Mouse (Mus musculus): ENCODE measurements at regions not wholly inside any gene's neighbourhood (a gene's known extent, or its start where the extent isn't known, plus 50 kb on each side); places are given as distances from the start of the nearest gene placed in this dataset.

- Histone ChIP-seq H3K36me3 (ENCODE audit: control insufficient read depth, insufficient read depth, low read length) (no peaks in the 10 kb centered on the region), H3K9ac (ENCODE audit: low read length) (no peak overlapping the region), H3K27me3 (ENCODE audit: control insufficient read depth, insufficient read depth, low read length) (no peaks in the 10 kb centered on the region), H3K4me1 (ENCODE audit: control insufficient read depth, insufficient read depth, low read length) (no peaks in the 10 kb centered on the region), H3K4me3 (ENCODE audit: low read depth, low read length) (no peak overlapping the region), H3K4me2 (ENCODE audit: low read depth, severe bottlenecking) (no peak overlapping the region), H3K27ac (replicated peaks; ENCODE audit: low read depth, low read length) (no peak overlapping the region), H3K9me3 (ENCODE audit: control insufficient read depth, low read length) (no peaks in the 10 kb centered on the region; the same call in 1 of the 2 replicates)
- ATAC-seq (ENCODE audit: insufficient number of reproducible peaks, low FRiP score, low TSS enrichment, low read depth), result no peak
- DNase-seq (ENCODE audit: low spot score), result no peak
- WGBS, result 67% methylated on average over 1 of the region's 2 CpGs
Observed at GRCm38 (mm10) chr1:153988297-153988696, 88.3 kb upstream of the Teddm2 start.

GRCm38 (mm10) chr1:153990651-153991435 lies 90.8 kb upstream of the Teddm2 start:
- Histone ChIP-seq H3K27ac (replicated peaks; ENCODE audit: low read depth, low read length) (no peak overlapping the region), H3K9ac (ENCODE audit: low read length) (no peak overlapping the region), H3K27me3 (ENCODE audit: control insufficient read depth, insufficient read depth, low read length) (no peaks in the 10 kb centered on the region), H3K9me3 (ENCODE audit: control insufficient read depth, low read length) (no peaks in the 10 kb centered on the region; the same call in 1 of the 2 replicates), H3K36me3 (ENCODE audit: control insufficient read depth, insufficient read depth, low read length) (no peaks in the 10 kb centered on the region), H3K4me2 (ENCODE audit: low read depth, severe bottlenecking) (no peak overlapping the region), H3K4me3 (ENCODE audit: low read depth, low read length) (no peak overlapping the region), H3K4me1 (ENCODE audit: control insufficient read depth, insufficient read depth, low read length) (no peaks in the 10 kb centered on the region)
- DNase-seq (ENCODE audit: low spot score) (no peak), ATAC-seq (ENCODE audit: insufficient number of reproducible peaks, low FRiP score, low TSS enrichment, low read depth) (no peak)
- WGBS, result 84% methylated on average over 11 of the region's 11 CpGs

- H3K4me2 ChIP-seq (ENCODE audit: low read depth, severe bottlenecking), result no peak overlapping the region
- H3K27ac ChIP-seq (replicated peaks; ENCODE audit: low read depth, low read length), result no peak overlapping the region
- WGBS, result 73% methylated on average over 2 of the region's 3 CpGs
- H3K9ac ChIP-seq (ENCODE audit: low read length), result no peak overlapping the region
- no peaks in the 10 kb centered on the region for H3K27me3 ChIP-seq (ENCODE audit: control insufficient read depth, insufficient read depth, low read length)
- no peak overlapping the region for H3K4me3 ChIP-seq (ENCODE audit: low read depth, low read length)
- ATAC-seq (ENCODE audit: insufficient number of reproducible peaks, low FRiP score, low TSS enrichment, low read depth) (no peak), DNase-seq (ENCODE audit: low spot score) (no peak)
- H3K4me1 ChIP-seq (ENCODE audit: control insufficient read depth, insufficient read depth, low read length), result no peaks in the 10 kb centered on the region
- no peaks in the 10 kb centered on the region; the same call in 1 of the 2 replicates for H3K9me3 ChIP-seq (ENCODE audit: control insufficient read depth, low read length)
- no peaks in the 10 kb centered on the region for H3K36me3 ChIP-seq (ENCODE audit: control insufficient read depth, insufficient read depth, low read length)
Observed at GRCm38 (mm10) chr1:153992466-153992865, 92.4 kb upstream of the Teddm2 start.

GRCm38 (mm10) chr1:153994871-153995270 lies 94.8 kb upstream of the Teddm2 start:
- H3K4me3 ChIP-seq (ENCODE audit: low read depth, low read length), result no peak overlapping the region
- H3K4me1 ChIP-seq (ENCODE audit: control insufficient read depth, insufficient read depth, low read length), result no peaks in the 10 kb centered on the region
- no peak for ATAC-seq (ENCODE audit: insufficient number of reproducible peaks, low FRiP score, low TSS enrichment, low read depth)
- H3K27ac ChIP-seq (replicated peaks; ENCODE audit: low read depth, low read length), result no peak overlapping the region
- no peaks in the 10 kb centered on the region for H3K36me3 ChIP-seq (ENCODE audit: control insufficient read depth, insufficient read depth, low read length)
- H3K27me3 ChIP-seq (ENCODE audit: control insufficient read depth, insufficient read depth, low read length), result no peaks in the 10 kb centered on the region
- H3K9ac ChIP-seq (ENCODE audit: low read length), result no peak overlapping the region
- H3K9me3 ChIP-seq (ENCODE audit: control insufficient read depth, low read length), result no peaks in the 10 kb centered on the region
- H3K4me2 ChIP-seq (ENCODE audit: low read depth, severe bottlenecking), result no peak overlapping the region
- 91% methylated on average over 4 of the region's 4 CpGs for WGBS
- DNase-seq (ENCODE audit: low spot score), result no peak

- H3K9ac ChIP-seq (ENCODE audit: low read length), result no peak overlapping the region
- 76% methylated on average over 15 of the region's 15 CpGs for WGBS
- no peaks in the 10 kb centered on the region for H3K27me3 ChIP-seq (ENCODE audit: control insufficient read depth, insufficient read depth, low read length)
- no peaks in the 10 kb centered on the region for H3K36me3 ChIP-seq (ENCODE audit: control insufficient read depth, insufficient read depth, low read length)
- no peaks in the 10 kb centered on the region for H3K9me3 ChIP-seq (ENCODE audit: control insufficient read depth, low read length)
- no peak overlapping the region for H3K4me3 ChIP-seq (ENCODE audit: low read depth, low read length)
- ATAC-seq (ENCODE audit: insufficient number of reproducible peaks, low FRiP score, low TSS enrichment, low read depth), result no peak
- DNase-seq (ENCODE audit: low spot score), result no peak
- no peak overlapping the region for H3K27ac ChIP-seq (replicated peaks; ENCODE audit: low read depth, low read length)
- no peak overlapping the region for H3K4me2 ChIP-seq (ENCODE audit: low read depth, severe bottlenecking)
- no peaks in the 10 kb centered on the region for H3K4me1 ChIP-seq (ENCODE audit: control insufficient read depth, insufficient read depth, low read length)
Observed at GRCm38 (mm10) chr1:153997201-153998181, 97.5 kb upstream of the Teddm2 start.

GRCm38 (mm10) chr1:153999776-154000175 lies 99.7 kb upstream of the Teddm2 start:
- H3K36me3 ChIP-seq (ENCODE audit: control insufficient read depth, insufficient read depth, low read length), result no peaks in the 10 kb centered on the region
- no peak overlapping the region for H3K4me3 ChIP-seq (ENCODE audit: low read depth, low read length)
- no peak overlapping the region for H3K4me2 ChIP-seq (ENCODE audit: low read depth, severe bottlenecking)
- no peaks in the 10 kb centered on the region for H3K4me1 ChIP-seq (ENCODE audit: control insufficient read depth, insufficient read depth, low read length)
- H3K27ac ChIP-seq (replicated peaks; ENCODE audit: low read depth, low read length), result no peak overlapping the region
- DNase-seq (ENCODE audit: low spot score), result no peak
- ATAC-seq (ENCODE audit: insufficient number of reproducible peaks, low FRiP score, low TSS enrichment, low read depth), result no peak
- H3K9ac ChIP-seq (ENCODE audit: low read length), result no peak overlapping the region
- WGBS, result 71% methylated on average over 6 of the region's 6 CpGs
- H3K9me3 ChIP-seq (ENCODE audit: control insufficient read depth, low read length), result no peaks in the 10 kb centered on the region
- no peaks in the 10 kb centered on the region for H3K27me3 ChIP-seq (ENCODE audit: control insufficient read depth, insufficient read depth, low read length)

- Histone ChIP-seq H3K4me3 (ENCODE audit: low read depth, low read length) (no peak overlapping the region), H3K36me3 (ENCODE audit: control insufficient read depth, insufficient read depth, low read length) (no peaks in the 10 kb centered on the region), H3K4me1 (ENCODE audit: control insufficient read depth, insufficient read depth, low read length) (peaks cover 3% of the 10 kb centered on the region; the same call in 1 of the 2 replicates), H3K27me3 (ENCODE audit: control insufficient read depth, insufficient read depth, low read length) (no peaks in the 10 kb centered on the region), H3K27ac (replicated peaks; ENCODE audit: low read depth, low read length) (no peak overlapping the region), H3K9ac (ENCODE audit: low read length) (no peak overlapping the region), H3K4me2 (ENCODE audit: low read depth, severe bottlenecking) (no peak overlapping the region), H3K9me3 (ENCODE audit: control insufficient read depth, low read length) (no peaks in the 10 kb centered on the region)
- DNase-seq (ENCODE audit: low spot score), result no peak
- ATAC-seq (ENCODE audit: insufficient number of reproducible peaks, low FRiP score, low TSS enrichment, low read depth), result no peak
- WGBS, result 82% methylated on average over 7 of the region's 7 CpGs
Observed at GRCm38 (mm10) chr1:154003669-154004068, 103.6 kb upstream of the Teddm2 start.

- ATAC-seq (ENCODE audit: insufficient number of reproducible peaks, low FRiP score, low TSS enrichment, low read depth), result no peak
- Histone ChIP-seq H3K27me3 (ENCODE audit: control insufficient read depth, insufficient read depth, low read length) (no peaks in the 10 kb centered on the region), H3K4me1 (ENCODE audit: control insufficient read depth, insufficient read depth, low read length) (peaks cover 3% of the 10 kb centered on the region; the same call in 1 of the 2 replicates), H3K36me3 (ENCODE audit: control insufficient read depth, insufficient read depth, low read length) (no peaks in the 10 kb centered on the region), H3K9me3 (ENCODE audit: control insufficient read depth, low read length) (no peaks in the 10 kb centered on the region), H3K27ac (replicated peaks; ENCODE audit: low read depth, low read length) (no peak overlapping the region), H3K4me2 (ENCODE audit: low read depth, severe bottlenecking) (no peak overlapping the region), H3K9ac (ENCODE audit: low read length) (no peak overlapping the region), H3K4me3 (ENCODE audit: low read depth, low read length) (no peak overlapping the region)
- DNase-seq (ENCODE audit: low spot score), result no peak
- WGBS, result 89% methylated on average over 4 of the region's 4 CpGs
Observed at GRCm38 (mm10) chr1:154004647-154005046, 104.6 kb upstream of the Teddm2 start.
